Mouse (Mus musculus) left cerebral cortex, postnatal 25 days (tissue): ENCODE data around the gene Gga3. TPM values are rescaled to one million over a fixed set of nuclear protein-coding genes. Genes with fewer than 3 reads are reported as not detected.

Experiments
- DNase-seq, 2 experiments: peaks; one replicate each; pipeline ENCODE4 v3.0.0; 2022; ENCODE audit warnings: low spot score in 2 of 2, mixed read lengths in 1 of 2
- intact Hi-C: fragments of 180-260 bp; cut with DNase I; formaldehyde crosslinking; loops from one replicate; pipeline ENCODE4 v1.15.1; 2025
- total RNA-seq, 2 experiments: library from RNA; stranded (reverse); gene quantifications; 2 replicates each; pipeline ENCODE4 v1.2.3; 2021

Gene Gga3
- total RNA-seq, 2 experiments from 2014 or later = 76.5 to 88.6 TPM

DNA sequence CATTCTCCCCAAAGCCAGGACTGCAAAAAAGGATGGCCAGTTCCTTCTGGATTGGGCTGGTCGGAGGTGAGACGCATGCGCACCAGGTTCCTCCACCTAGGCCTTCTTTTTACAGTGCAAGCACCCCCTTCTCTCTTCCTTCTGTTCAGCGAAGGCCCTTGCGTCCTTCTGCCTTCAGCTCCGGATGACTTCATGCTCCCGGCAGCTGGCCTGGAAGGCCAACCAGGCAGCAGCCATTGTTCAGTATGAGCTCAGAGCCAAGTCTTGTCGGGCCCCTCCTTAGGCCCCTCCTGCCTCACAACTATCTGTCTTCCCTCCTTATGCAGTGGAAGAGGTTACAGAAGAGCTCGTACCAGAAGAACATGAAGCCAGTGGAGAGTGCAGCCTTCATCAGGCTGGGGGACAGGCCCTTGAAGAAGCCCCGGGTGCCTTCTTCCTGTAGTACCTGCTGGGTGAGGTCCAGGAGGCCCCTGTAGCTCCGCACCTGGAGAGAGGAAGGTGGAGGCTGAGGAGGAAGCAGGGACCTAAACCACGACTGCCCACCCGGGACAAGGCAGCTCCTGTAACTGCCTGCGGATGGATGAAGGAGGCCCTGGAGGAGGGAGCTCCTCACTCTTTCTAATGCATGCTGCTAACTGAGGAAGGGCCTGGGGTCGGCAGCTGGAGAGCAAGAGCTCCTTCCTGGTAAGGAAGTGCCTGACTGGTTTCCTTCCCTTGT is 11.4 kb upstream of the Gga3 start:
- no peak for DNase-seq
- intact Hi-C loops = no loop called here

DNA sequence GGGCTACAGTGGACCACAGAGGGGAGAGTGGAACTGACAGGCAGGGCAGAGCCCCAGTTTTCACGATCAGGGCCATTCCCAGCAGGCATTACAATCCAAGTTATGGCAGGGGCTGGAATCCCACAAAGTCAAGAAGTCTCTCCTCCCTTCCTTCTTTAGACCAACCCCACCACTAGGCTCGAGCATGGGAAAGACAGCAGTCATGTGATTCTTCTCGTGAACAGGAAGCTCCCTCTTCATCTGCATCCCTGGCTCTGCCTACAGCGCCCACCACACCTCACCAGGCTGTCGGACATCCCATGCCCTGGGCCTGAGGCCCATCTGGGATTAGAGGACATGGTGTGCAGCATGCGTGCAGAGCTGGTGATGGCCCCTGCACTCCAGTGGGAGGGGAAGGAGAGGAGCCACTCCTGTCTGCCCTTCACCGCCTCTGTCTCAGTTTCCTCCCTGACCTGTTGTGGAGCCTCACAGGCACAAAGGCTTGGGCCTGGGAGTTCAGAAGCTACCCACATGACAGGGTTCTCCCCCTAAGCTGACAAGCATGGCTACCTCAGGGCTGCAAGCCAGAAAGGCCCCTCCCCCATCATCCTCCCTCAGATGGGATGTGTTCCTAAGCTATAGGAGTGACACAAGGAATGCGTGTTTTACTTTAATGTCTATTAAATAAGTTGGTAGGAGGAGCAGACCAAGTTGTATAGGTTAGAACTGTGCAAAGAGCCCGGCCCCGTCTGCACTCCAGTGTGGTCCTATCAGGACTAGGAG is 10.7 kb upstream of the Gga3 start:
- DNase-seq = no peak
- intact Hi-C loops = no loop called here

DNA sequence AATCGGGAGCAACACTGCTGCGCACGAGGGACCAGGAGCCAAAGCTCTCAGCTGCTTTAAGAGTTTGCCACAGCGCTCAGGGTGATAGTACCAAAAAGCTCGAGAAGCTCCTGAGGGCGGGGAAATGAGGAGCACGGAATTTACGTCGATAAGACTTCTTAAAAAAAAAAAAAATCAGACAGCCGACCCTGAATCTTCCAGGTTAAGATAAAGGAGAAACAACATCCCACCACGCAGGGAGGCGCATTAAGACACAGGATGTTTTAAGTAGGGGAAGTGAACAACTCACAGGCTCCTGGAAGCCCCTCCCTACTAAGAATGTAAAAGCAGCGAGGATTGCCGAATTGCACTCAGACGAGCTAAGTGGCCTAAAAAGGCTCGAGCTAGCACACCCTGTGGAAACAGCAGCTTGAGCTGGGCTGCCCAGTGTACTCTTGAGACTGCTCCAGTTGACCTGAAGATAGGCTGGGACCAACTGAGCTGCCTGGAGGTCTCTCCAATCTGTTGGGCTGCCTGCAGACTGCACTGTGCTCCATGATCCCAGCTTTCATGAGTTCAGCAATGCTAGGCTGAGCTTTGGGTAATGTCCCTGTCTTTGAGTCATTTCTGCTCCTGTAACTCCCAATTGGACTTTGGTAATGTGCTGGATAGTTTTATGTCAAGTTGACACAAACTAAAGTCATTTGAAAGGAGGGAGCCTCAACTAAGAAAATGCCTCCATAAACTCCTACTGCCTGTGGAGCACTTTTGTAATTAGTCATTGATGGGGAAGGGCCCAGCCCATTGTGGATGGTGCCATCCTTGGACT is 9.5 kb upstream of the Gga3 start:
- intact Hi-C loops = no loop called here
- DNase-seq = no peak

DNA sequence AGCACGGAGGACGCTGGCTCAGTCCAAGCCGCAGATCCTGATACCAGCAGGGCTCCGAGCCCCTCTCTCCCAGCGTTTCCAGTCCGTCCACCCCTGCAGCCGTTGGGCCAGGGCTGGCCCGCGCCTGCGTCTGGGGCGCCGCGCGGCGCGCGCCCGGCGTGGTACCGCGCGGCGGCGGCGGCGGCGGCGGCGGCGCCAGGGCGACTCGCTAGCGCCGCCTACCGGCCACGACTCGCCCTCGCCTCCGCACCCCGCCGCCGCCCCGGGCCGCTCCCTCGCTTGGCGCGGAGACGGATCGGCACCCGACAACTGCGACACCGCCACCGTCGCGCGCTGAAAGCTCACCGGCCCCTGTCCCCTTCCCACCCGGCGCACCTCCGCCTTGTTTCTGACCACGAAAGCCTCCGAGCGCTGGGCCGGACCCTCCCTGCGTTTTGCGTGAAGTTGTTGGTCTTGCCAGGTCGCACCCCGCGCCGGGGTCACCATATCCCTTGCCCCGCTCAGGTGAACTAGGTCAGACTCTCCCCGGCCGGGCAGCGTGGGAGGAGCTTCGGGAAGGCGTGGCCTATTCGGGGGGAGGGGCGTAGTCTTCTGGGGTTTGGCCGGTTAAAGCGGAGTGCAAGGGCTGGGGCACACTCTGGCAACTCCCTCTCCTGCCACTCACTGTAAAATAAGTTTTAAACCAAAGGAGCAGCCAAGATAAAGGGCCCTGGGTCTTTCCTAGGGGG is 8.7 kb upstream of the Gga3 start, which contains the start of gene Mif4gd:
TSS of gene Mif4gd (minus strand) at position 560 of the 728 bp plus-strand sequence.
- intact Hi-C loops = no loop called here
- DNase-seq = peak; percentile 68 to 75

DNA sequence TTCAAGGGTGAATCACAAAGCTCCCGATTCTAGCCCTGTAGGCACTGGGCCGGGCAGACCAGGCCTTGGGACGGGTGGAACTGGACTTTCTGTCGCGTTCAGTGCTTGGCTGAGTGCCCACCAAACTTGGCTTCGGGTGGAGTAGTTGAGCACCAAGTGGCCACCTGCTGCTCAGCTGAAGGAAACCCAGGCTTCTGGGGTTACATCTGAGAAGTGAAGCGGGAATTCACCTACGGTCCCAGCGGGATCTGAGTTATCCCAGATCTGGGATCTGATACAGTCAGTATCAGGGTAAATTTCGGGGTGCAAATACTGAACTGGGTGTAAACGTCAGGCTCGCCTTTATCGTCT is 8.2 kb upstream of the Gga3 start:
- intact Hi-C loops = no loop called here
- DNase-seq = peak; percentile 34 to 56

DNA sequence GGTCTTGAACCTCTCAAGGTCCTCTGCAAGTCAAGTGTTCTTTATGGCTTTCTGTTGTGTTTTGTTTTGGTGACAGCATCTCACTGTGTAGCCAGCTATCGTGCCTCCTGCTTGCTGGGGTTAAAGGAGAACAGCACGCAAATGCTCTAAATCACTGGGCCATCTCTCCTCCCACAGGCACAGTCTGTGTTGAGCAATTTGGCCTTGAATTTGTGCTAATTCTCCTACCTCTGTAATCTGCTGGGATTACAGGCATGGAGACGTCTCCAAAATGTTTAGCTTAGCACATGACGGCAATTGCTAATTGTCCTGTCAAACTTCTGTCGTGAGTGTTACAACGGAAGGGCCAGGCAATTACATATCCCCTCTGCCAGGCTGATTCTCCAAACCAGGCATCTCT is 7.3 kb upstream of the Gga3 start:
- intact Hi-C loops = no loop called here
- no peak for DNase-seq

DNA sequence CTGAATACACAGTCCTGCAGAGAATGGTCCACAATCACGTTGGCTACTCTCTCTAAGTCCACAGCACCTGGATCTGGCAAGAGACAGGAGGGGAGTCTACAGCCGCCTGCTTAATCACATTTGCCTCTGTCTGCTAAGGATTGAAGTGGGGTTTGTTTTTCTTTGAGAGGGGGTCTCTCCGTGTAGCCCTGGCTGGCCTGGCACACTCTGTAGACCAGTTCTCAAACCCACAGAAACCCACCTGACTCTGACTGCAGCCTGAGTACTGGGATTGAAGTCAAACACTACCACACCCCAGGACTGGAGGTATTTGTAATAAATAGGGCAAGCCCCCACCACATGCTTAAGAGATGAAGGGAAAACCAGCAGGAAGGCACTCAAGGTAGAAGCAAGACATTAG is 5.7 kb upstream of the Gga3 start:
- intact Hi-C loops = no loop called here
- no peak for DNase-seq

DNA sequence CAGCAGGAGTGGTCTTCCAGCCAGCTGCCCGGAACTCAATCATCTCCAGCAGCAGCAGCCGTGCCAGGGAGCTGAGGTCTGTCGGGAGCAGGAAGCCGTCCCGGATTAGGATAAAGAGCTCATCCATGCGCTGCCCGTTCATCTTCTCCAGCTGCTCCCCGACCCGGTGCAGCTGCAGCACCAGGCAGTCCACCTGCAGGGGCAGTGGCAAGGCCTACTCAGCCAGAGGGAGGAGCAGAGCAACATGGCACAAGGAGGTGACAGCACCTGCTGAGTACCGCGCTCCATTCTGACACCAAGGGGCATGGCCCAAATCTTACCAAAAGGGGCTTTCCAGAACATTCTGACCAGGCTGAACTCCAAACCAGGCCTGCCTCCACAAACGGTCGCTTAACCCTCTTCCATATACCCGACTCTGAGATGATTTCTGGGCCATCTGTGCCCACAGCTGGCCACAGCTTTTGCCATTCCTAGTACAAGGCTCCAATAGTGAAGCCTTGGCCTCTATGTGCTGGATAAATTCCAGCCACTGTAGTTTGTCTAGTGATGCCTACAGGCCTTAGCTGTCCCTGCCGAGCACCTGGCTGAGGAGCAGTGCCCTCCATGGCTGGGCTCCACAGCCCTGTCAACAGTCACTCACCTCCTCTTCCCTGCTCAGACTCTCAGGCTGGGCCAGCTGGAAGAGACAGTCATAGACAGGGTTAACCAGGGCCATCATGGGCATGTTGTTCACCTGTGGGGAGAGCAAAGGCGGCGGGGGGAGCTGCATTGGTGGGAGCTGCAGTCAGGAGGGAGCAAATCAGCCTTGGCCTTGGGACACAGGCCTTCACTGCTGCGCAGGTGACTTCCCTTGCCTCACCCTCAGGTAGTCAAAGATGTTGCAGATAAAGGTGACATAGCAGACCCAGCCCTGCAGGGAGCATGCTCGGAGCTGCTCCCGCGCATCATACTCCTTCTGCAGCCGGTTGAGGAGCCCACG is 4.9 kb upstream of the Gga3 start:
- DNase-seq = peak in 1 of 2 experiments; percentile 35
- intact Hi-C loops = no loop called here

DNA sequence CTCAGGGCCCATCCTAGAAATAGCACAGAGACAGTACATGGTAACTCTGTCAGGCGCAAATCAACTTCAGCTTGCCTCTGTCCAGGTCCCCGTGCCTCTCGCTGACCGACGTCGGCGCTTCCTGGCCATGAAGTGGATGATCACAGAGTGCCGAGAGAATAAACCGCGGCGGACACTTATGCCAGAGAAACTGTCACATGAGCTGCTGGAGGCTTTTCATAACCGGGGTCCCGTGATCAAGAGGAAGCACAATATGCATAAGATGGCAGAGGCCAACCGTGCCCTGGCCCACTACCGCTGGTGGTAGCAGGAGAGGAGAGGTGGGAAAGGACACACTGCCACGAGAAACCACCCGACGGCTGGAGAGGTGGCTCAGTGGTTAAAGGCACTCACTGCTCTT is 2.9 kb upstream of the Gga3 start:
- intact Hi-C loops = no loop called here
- DNase-seq = no peak

DNA sequence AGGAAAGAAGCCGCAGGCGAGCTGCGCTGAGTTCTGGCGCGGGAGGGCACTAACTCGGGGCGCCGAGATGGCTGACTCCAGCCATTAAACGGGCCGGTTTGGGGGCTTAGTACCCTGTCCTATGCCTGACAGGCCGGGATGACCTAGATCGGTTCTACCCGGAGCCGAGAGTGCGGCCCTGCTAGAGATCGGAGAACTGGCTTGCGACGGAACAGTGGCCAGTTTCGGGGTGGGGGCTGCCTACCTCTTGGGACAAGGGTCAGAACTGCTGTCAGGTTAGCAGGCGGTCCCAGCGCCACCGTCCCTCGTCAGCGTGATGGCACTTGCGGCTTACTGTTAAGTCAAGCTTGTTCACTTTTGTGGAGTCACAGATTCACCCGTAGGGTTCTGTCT is 449 bp upstream of the Gga3 start:
- intact Hi-C loops = no loop called here

DNA sequence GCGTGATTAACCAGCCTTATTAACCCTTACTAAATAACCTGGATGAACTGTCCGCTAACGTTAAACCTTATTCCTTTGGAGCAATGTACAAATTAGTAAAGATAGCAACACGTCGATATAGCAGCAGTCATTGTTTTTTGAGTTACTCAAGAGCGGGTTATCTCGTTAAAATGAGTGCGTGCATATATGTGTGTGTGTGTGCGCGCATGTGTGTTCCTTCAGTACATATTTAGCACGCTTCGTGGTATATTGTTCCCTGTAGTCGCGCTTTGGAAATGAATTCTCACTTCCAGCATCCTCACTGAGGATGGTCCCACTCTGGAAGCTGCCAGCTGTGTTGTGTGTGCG is 749 bp downstream of the Gga3 start:
- DNase-seq = peak in 1 of 2 experiments; percentile 30
- intact Hi-C loops = no loop called here

More for the DNA sequence above, 449 bp upstream of the Gga3 start:
- DNase-seq = no peak

DNA sequence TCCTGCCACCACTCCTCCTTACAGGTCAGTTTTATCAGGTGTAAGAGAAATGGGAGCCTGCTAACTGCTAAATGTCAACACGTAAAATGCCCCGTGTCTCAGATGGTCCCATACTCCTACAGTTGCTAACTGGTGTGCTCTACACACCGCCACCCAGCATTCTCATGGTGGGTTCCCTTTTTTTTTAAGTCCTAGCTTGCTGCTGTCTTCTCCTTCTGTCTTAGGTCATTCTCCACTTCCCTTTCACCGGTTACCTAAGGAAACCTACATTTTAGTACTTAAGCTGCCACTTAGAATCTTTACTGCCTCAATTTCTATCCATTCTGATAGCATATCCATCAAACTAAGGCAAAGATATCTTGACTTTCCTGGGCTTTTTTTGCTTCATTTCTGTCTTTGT is 2.7 kb downstream of the Gga3 start:
- no peak for DNase-seq
- intact Hi-C loops = no loop called here

DNA sequence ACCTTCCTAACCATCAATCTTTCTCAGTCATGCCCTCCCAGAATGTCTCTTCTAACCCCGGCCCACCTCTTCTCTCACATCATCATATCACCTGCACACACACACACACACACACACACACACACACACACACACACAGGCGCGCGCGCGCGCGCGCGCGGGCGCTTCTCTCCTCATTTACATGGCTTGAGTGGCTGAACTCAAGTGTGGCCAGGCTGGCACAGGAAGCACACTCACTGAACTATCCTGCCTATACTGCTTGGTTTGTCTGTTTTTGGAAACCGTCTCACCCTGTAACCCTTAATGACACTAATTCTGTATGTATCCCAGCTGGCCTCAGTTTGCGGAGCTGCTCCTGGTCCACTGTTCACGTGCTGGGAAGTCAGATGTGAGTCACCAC is 3.1 kb downstream of the Gga3 start:
- DNase-seq = no peak
- intact Hi-C loops = no loop called here

DNA sequence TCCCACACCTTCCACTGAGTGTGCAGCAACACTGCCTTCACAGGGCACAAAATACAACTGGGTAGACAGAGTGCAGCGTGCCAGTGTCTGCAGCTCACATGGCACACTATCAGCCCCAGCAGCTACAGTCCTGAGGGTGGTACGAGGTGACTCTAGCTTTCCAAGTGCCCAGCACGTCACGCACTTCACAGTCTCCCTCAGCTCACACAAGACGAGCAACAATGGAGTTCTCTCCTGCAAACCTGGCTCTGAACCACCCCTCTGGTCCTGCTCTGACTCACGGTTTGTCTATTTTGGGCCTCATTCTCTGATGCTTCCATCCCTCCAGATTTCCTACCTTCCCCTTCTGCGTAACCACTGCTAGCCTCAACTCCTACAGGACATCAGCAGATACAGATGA is 4.1 kb downstream of the Gga3 start:
- DNase-seq = peak in 1 of 2 experiments; percentile 86
- intact Hi-C loops = no loop called here

DNA sequence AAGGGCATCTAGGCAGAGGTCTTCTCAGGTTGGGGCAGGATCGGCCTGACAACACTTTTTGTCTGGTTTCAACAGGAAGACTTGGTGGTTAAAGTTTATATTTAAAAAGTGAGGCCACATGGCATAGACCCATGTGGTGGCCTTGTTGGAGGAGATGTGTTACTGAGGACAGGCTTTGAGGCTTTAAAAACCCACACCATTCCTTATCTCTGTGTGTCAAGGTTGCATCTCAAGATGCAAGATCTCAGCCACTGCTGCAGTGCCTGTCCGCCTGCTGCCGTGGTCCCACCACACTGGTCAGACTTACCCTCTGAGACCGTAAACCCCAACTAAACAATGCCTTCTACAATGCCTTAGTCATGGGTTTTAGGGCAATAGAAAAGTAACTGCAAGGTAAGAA is 5.5 kb downstream of the Gga3 start:
- intact Hi-C loops = no loop called here

DNA sequence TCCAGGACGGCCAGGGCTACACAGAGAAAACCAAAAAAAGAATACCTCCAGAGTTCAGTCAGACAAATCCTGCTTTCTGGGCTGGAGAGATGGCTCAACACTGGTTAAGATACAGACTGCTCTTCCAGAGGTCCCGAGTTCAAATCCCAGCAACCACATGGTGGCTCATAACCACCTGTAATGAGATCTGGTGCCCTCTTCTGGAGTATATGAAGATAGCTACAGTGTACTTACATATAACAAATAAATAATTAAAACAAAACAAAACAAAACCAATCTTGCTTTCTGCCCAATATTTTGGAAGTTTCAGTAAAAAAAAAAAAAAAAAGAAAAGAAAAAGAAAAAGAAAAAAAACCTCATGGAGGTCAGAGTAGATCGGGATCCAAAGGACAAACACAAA is 8.6 kb downstream of the Gga3 start:
- DNase-seq = no peak
- intact Hi-C loops = no loop called here

More for the DNA sequence above, 5.5 kb downstream of the Gga3 start:
- no peak for DNase-seq

DNA sequence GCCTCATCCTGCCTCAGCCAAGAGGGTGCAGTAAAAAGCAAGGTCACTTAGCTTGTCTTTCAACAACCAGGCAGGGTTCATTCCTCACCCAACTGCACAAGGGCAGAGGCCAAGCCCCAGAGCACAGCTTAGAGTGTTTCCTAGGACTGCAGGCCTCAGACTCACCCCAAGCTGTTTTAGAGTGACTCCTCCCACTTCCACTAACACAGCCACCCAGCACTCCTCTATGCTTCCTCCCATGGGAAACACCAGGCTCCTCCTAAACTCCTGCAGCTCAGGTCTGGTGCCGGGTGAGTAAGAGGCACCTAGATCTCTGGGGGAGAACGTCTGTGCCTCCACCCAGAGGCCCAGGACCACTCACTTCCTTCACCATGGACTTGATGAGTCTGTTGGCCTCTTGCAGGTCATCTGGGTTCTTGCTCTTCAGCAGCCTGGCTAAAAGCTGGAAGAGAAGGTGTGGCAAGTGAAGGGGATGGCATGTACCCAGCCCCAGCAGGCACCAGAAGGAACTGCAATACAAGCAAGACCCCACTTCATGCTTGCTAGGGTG is 13.2 kb downstream of the Gga3 start:
- DNase-seq = no peak
- intact Hi-C loops = loop anchor here (2.0 kb wide), 1 partner anchor 18 kb away; no protein-coding TSS in a partner anchor

DNA sequence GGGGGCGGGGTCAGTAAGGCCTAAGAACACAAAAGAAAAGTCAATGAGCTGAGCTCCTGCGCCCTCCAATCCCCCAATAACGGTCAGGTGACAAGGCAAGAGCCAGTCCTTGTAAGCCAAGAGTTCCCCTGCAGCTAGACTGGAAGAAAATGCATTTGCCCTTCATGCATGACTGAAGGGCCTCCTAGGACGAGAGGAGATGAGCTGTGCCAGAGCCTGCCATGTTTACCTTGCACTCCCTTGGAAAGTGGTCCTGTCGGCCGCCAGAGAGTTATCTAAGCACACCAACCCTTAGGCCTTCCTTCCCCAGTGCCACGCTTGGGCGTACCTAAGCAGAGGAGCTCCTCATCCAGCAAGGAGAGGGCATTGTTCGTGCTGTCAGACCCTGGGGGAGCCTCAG is 15.9 kb downstream of the Gga3 start:
- no peak for DNase-seq
- intact Hi-C loops = no loop called here

DNA sequence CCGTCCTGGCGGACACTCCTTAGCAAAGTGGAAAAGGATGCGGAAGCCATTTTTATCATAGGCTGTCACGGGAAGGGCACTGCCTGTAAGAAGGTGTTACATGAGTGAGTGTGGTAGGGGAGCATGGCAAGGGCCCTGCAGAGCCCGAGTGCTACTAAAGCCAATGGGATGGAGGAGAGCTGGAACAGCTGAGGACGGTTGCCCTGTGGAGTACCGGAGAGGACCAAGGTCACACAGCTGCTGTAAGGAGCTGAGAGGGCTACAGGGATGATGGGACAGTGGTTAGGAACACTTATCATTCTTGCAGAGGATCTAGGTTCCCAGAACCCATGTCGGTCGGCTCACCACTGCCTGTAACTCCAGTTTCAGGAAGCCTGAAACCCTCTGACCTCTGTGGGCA is 17.4 kb downstream of the Gga3 start:
- no peak for DNase-seq
- intact Hi-C loops = no loop called here
